Mouse (Mus musculus): ENCODE measurements around the gene Sv2c.

Sv2c gene

GRCm38 (mm10) chr13:95941861-95942260 lies 190.5 kb downstream of the Sv2c start:
- DNase-seq, result no peak

- DNase-seq, result no peak
Observed at GRCm38 (mm10) chr13:95940811-95941210, 191.6 kb downstream of the Sv2c start.

- no peak for DNase-seq
Observed at GRCm38 (mm10) chr13:95924201-95924621, 208.2 kb downstream of the Sv2c start.

- DNase-seq, result peak in 1 of 2 experiments; percentile 13
Observed at GRCm38 (mm10) chr13:95922626-95923025, 209.8 kb downstream of the Sv2c start.

GRCm38 (mm10) chr13:95918624-95919284 lies 213.6 kb downstream of the Sv2c start:
- no peak for DNase-seq

GRCm38 (mm10) chr13:95913046-95913406 lies 219.4 kb downstream of the Sv2c start:
- no peak for DNase-seq

GRCm38 (mm10) chr13:95912157-95913045 lies 220.0 kb downstream of the Sv2c start:
- DNase-seq, result no peak

GRCm38 (mm10) chr13:95910270-95910669 lies 222.1 kb downstream of the Sv2c start:
- peak; percentile 29 to 34 for DNase-seq

- DNase-seq, result no peak
Observed at GRCm38 (mm10) chr13:95909244-95909643, 223.1 kb downstream of the Sv2c start.
